Mouse (Mus musculus): Measurements from ENCODE around the gene Gfi1. TPM values are rescaled to one million over a fixed set of nuclear protein-coding genes. Genes with fewer than 3 reads are reported as not detected.

Gfi1 gene
- polyA plus RNA-seq, 1 experiment = 1.3 TPM

DNA sequence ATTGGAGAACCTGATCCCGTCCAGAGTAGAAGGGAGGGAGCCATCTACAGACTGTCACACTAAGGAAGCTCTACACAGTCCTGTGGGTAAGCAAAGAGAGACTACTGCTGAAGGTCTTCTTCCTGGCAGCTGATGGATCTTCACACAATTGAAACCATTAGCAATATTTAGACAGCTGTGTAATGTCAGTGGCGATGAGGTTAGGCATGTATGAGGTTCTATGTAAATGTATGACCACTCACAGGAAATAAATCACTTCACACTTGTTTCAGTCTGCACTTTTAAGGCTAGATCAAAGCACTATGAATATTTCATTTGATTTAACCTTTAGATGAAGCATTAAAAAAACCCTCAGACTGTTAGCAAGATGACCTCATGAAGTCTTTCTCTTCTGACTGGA lies 30.2 kb upstream of the Gfi1 start:
- TF ChIP-seq POLR2A (IDR thresholded peaks at IDR 0.05; ENCODE audit: control insufficient read depth, low read depth, low read length) (no peak), CTCF (IDR thresholded peaks at IDR 0.05; ENCODE audit: control insufficient read depth, insufficient read depth, insufficient replicate concordance, low read depth, low read length) (no peak)
- H3K27ac ChIP-seq (ENCODE audit: control insufficient read depth, insufficient read depth, low read depth, low read length) = no peak overlapping the region

DNA sequence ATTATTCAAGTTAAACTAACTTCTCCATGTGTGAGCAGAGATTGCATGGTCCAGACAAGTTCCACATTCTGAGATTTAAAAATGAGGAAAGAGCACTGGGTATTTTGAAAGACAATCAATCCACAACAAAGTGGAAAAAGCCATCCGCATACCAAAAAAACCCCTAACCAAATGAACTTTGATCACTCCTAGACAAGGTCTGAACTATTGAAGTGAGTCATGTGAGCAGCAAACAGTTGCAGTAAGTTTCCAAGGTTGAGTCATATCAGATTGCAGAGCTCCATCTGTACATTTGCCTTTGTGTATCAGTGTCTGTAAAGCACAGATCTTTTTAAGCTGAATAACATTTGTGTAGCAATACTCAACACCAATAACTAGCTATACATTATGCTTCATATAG lies 28.9 kb upstream of the Gfi1 start:
- Histone ChIP-seq H3K4me3 (ENCODE audit: control insufficient read depth, low read depth, low read length) (no peak overlapping the region), H3K27ac (ENCODE audit: control insufficient read depth, insufficient read depth, low read depth, low read length) (no peak overlapping the region), H3K4me1 (ENCODE audit: control insufficient read depth, insufficient read depth, low read length) (no peaks in the 10 kb centered on the region), H3K27me3 (ENCODE audit: control insufficient read depth, insufficient read depth, low read length) (no peaks in the 10 kb centered on the region), H3K36me3 (ENCODE audit: control insufficient read depth, insufficient read depth, low read length) (no peaks in the 10 kb centered on the region)
- TF ChIP-seq CTCF (IDR thresholded peaks at IDR 0.05; ENCODE audit: control insufficient read depth, insufficient read depth, insufficient replicate concordance, low read depth, low read length) (no peak), POLR2A (IDR thresholded peaks at IDR 0.05; ENCODE audit: control insufficient read depth, low read depth, low read length) (no peak)

More for the DNA sequence above, 30.2 kb upstream of the Gfi1 start:
- Histone ChIP-seq H3K4me1 (ENCODE audit: control insufficient read depth, insufficient read depth, low read length) (no peaks in the 10 kb centered on the region), H3K36me3 (ENCODE audit: control insufficient read depth, insufficient read depth, low read length) (no peaks in the 10 kb centered on the region), H3K4me3 (ENCODE audit: control insufficient read depth, low read depth, low read length) (no peak overlapping the region), H3K27me3 (ENCODE audit: control insufficient read depth, insufficient read depth, low read length) (no peaks in the 10 kb centered on the region)

DNA sequence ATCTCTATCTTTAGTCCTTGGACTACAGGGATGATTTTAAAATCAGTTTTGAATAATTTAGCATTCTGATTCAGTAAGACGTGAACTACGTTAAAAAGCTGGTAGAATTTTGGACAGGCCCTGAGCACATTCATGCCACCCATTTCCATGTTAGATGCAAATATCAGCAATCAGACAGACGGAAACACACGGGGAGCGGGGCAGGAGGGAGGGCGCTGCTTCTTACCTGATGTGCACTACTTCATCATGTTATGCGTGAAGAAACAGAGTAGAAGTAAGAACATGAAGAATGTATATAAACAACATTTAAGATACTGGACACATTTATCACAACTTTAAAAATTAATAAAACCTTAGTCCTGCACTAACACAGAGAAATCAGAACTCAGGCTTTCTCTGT lies 27.8 kb upstream of the Gfi1 start:
- H3K27ac ChIP-seq (ENCODE audit: control insufficient read depth, insufficient read depth, low read depth, low read length) = no peak overlapping the region
- no peak for TF ChIP-seq CTCF (IDR thresholded peaks at IDR 0.05; ENCODE audit: control insufficient read depth, insufficient read depth, insufficient replicate concordance, low read depth, low read length)
- TF ChIP-seq POLR2A (IDR thresholded peaks at IDR 0.05; ENCODE audit: control insufficient read depth, low read depth, low read length) = no peak
- H3K36me3 ChIP-seq (ENCODE audit: control insufficient read depth, insufficient read depth, low read length) = no peaks in the 10 kb centered on the region
- no peak overlapping the region for H3K4me3 ChIP-seq (ENCODE audit: control insufficient read depth, low read depth, low read length)
- H3K4me1 ChIP-seq (ENCODE audit: control insufficient read depth, insufficient read depth, low read length) = no peaks in the 10 kb centered on the region
- H3K27me3 ChIP-seq (ENCODE audit: control insufficient read depth, insufficient read depth, low read length) = no peaks in the 10 kb centered on the region

DNA sequence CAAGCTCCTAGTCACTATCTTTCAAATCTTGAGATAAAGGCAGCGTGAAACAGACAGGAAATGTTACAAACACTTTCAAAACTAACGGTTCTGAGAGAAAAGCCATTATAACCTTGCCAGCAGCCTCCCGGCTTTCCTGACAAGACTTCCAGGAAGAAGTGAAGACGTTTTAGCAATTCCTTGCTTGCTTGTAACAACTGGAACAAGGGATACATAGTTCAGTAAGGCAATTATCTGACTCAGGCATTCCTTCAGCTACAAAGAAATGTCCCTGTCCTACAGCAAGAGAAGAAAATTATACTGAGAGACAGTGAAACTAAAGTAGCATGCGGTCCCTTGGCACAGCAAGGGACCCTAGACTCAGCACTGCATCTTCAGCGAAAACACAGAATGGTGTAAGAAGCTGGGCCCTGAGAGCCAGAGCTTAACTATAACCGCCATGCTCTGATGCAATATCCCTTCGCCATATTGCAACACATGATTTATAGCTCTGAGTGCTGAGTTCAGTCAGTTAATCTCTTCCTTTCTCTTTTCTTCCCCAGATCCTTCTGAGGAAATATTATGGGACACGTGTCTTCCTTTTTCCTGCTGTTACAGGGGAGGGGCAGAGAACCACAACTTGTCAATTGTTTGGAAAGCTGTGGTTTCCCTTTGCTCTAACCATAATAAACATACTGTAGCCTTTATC lies 23.5 kb upstream of the Gfi1 start:
- H3K4me3 ChIP-seq (ENCODE audit: control insufficient read depth, low read depth, low read length) = no peak overlapping the region
- no peak overlapping the region for H3K27ac ChIP-seq (ENCODE audit: control insufficient read depth, insufficient read depth, low read depth, low read length)
- TF ChIP-seq CTCF (IDR thresholded peaks at IDR 0.05; ENCODE audit: control insufficient read depth, insufficient read depth, insufficient replicate concordance, low read depth, low read length) (no peak), POLR2A (IDR thresholded peaks at IDR 0.05; ENCODE audit: control insufficient read depth, low read depth, low read length) (no peak)
- no peaks in the 10 kb centered on the region for H3K36me3 ChIP-seq (ENCODE audit: control insufficient read depth, insufficient read depth, low read length)
- H3K27me3 ChIP-seq (ENCODE audit: control insufficient read depth, insufficient read depth, low read length) = no peaks in the 10 kb centered on the region
- no peaks in the 10 kb centered on the region for H3K4me1 ChIP-seq (ENCODE audit: control insufficient read depth, insufficient read depth, low read length)

DNA sequence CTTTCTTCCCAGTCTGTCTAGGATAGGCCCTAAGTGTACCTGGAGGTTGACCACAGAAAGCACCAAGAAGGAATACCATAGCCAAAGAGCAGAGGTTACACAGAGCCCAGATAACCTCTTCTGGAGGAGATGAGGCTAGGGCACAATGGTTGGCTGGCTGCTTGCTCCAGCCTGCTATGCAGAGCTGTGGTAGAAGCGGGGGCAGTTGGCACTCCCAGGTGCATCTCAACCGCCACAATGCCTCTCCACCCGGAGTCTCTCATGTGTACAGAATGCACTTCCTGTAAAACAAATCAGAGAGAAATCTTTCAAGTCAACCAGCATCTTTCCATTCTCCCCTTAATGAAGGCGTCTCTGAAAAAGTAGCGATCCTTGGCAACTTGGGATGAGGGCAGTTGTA lies 13.2 kb upstream of the Gfi1 start:
- H3K4me3 ChIP-seq (ENCODE audit: control insufficient read depth, low read depth, low read length) = no peak overlapping the region
- H3K27me3 ChIP-seq (ENCODE audit: control insufficient read depth, insufficient read depth, low read length) = no peaks in the 10 kb centered on the region
- H3K4me1 ChIP-seq (ENCODE audit: control insufficient read depth, insufficient read depth, low read length) = no peaks in the 10 kb centered on the region; the same call in 1 of the 2 replicates
- TF ChIP-seq POLR2A (IDR thresholded peaks at IDR 0.05; ENCODE audit: control insufficient read depth, low read depth, low read length) = no peak
- TF ChIP-seq CTCF (IDR thresholded peaks at IDR 0.05; ENCODE audit: control insufficient read depth, insufficient read depth, insufficient replicate concordance, low read depth, low read length) = no peak
- H3K27ac ChIP-seq (ENCODE audit: control insufficient read depth, insufficient read depth, low read depth, low read length) = no peak overlapping the region
- H3K36me3 ChIP-seq (ENCODE audit: control insufficient read depth, insufficient read depth, low read length) = no peaks in the 10 kb centered on the region

DNA sequence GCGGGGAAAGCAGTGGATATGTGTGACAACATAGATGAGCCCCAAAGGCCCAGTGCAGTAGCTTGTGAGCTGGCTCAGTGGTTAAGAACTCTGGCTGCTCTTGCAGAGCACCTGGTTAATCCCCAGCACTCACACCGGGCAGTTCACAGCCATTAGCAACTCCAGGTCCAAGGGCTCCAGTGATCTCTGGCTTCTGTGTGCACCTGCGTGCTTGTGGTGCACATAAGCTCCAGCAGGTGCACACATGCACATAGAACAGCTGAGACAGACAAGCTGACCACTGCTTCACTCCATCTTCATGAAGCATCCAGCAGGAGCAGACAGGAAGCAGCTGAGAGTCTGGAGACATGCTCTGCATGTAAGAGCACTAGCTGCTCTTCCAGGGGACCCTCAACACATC lies 12.5 kb upstream of the Gfi1 start:
- no peaks in the 10 kb centered on the region for H3K27me3 ChIP-seq (ENCODE audit: control insufficient read depth, insufficient read depth, low read length)
- H3K27ac ChIP-seq (ENCODE audit: control insufficient read depth, insufficient read depth, low read depth, low read length) = no peak overlapping the region
- no peak overlapping the region for H3K4me3 ChIP-seq (ENCODE audit: control insufficient read depth, low read depth, low read length)
- no peaks in the 10 kb centered on the region for H3K36me3 ChIP-seq (ENCODE audit: control insufficient read depth, insufficient read depth, low read length)
- no peaks in the 10 kb centered on the region; the same call in 1 of the 2 replicates for H3K4me1 ChIP-seq (ENCODE audit: control insufficient read depth, insufficient read depth, low read length)
- TF ChIP-seq POLR2A (IDR thresholded peaks at IDR 0.05; ENCODE audit: control insufficient read depth, low read depth, low read length) (no peak), CTCF (IDR thresholded peaks at IDR 0.05; ENCODE audit: control insufficient read depth, insufficient read depth, insufficient replicate concordance, low read depth, low read length) (no peak)

DNA sequence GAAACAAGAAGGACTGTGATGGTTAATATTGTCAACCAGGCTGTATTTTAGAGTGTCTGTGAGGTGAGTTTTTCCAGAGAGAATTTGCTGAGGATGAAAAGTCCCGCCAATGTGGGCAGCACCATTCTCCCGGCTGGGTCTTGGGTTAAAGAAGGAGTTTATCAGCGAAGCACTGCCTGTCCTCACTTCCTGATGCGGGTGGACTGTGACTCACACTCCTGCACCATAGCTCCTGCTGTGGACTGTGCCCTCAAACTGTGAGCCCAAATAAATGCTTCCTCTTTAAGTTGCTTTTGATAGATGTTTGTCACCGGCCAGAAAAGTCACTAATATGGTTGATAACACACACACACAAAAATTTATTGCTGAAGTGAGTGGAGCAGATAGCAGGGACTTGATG lies 10.3 kb upstream of the Gfi1 start:
- Histone ChIP-seq H3K4me3 (ENCODE audit: control insufficient read depth, low read depth, low read length) (no peak overlapping the region), H3K36me3 (ENCODE audit: control insufficient read depth, insufficient read depth, low read length) (no peaks in the 10 kb centered on the region), H3K27me3 (ENCODE audit: control insufficient read depth, insufficient read depth, low read length) (no peaks in the 10 kb centered on the region), H3K27ac (ENCODE audit: control insufficient read depth, insufficient read depth, low read depth, low read length) (no peak overlapping the region), H3K4me1 (ENCODE audit: control insufficient read depth, insufficient read depth, low read length) (no peaks in the 10 kb centered on the region; the same call in 1 of the 2 replicates)
- TF ChIP-seq CTCF (IDR thresholded peaks at IDR 0.05; ENCODE audit: control insufficient read depth, insufficient read depth, insufficient replicate concordance, low read depth, low read length) = no peak
- TF ChIP-seq POLR2A (IDR thresholded peaks at IDR 0.05; ENCODE audit: control insufficient read depth, low read depth, low read length) = no peak
